In the genomic region with DNA sequence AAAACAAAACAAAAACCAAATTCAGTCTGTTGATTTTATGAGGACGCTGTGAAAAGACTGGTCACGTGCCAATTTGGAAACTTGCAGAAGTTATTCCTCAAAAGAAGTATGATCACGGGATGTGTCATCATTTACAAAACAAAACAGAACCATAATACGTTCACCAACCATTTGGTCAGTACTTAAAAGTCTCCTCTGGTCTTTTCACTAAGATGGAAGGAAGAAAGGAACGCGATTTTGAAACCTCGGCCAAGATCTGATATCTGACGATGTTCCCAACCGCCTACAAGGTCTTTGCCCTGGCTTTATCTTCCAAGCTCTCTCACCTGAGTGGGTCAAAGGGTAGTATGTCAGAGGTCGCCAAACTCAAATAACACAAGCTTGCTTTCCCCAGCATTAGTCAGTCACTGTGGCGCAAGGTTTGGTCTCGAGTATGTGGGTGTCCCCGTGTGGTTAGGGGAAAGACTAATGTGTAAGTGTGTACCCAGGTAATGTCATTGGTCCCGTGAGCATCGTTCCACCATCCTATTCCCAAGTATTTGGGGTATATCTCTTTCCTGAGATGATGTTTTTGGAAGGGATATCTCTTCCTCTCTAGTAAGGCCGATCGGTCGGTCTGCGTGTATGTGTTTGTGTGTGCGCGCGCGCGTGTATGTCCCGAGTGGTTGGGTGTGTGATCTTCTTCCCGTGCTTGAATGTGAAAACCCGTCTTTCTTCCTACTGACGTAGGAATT, we compare ENCODE assay signal across 8 mouse cellular contexts. TPM values are rescaled to one million over a fixed set of nuclear protein-coding genes. Genes with fewer than 3 reads are reported as not detected.
DNase-seq lines count a peak whose midpoint lies in the region; ATAC-seq lines count a peak whose summit lies in the region.

No protein-coding gene starts in this region.

- peak overlapping the region; percentile 72 for H3K9ac ChIP-seq in heart, embryonic 15.5 days

- peaks cover 66% of the 10 kb centered on the region for H3K27me3 ChIP-seq in embryonic facial prominence, embryonic 10.5 days (replicated peaks; ENCODE audit: low read depth, poor library complexity, severe bottlenecking)
- no peaks in the 10 kb centered on the region for H3K27me3 ChIP-seq in heart, embryonic 15.5 days

- H3K27ac ChIP-seq in embryonic facial prominence, embryonic 10.5 days (replicated peaks): peak overlapping the region; percentile 92
- H3K27ac ChIP-seq in heart, embryonic 15.5 days: peak overlapping the region; percentile 82

- peak overlapping the region; percentile 58 for H3K4me2 ChIP-seq in heart, embryonic 15.5 days

- peak overlapping the region; percentile 70 for H3K4me3 ChIP-seq in embryonic facial prominence, embryonic 10.5 days
- H3K4me3 ChIP-seq in heart, embryonic 15.5 days: peak overlapping the region; percentile 71

- 23% methylated on average over 28 of the region's 28 CpGs for WGBS in embryonic facial prominence, embryonic 10.5 days
- WGBS in heart, embryonic 15.5 days: 15% methylated on average over 28 of the region's 28 CpGs

- 0 out of 2 replicates have a peak, but pooled peaks cover 2% of the 10 kb centered on the region for H3K9me3 ChIP-seq in embryonic facial prominence, embryonic 10.5 days
- H3K9me3 ChIP-seq in heart, embryonic 15.5 days (replicated peaks): no peaks in the 10 kb centered on the region

- ATAC-seq in heart, embryonic 15.5 days (replicated peaks; ENCODE audit: insufficient number of reproducible peaks, insufficient read depth, low FRiP score, low read depth): peak; percentile 16; the same call in 1 of the 2 replicates
- peak; percentile 51 for ATAC-seq in megakaryocyte-erythroid progenitor cell, adult 5-6 weeks (replicated peaks; ENCODE audit: low FRiP score, low TSS enrichment, poor library complexity, severe bottlenecking)

- H3K4me1 ChIP-seq in embryonic facial prominence, embryonic 10.5 days: no peaks in the 10 kb centered on the region; the same call in 1 of the 2 replicates
- 0 out of 2 replicates have a peak, but pooled peaks cover 2% of the 10 kb centered on the region for H3K4me1 ChIP-seq in heart, embryonic 15.5 days (replicated peaks)

- DNase-seq in ovary, postnatal 14 days (ENCODE audit: low spot score): peak; percentile 2
- no peak for DNase-seq in ovary, postnatal 10 days (ENCODE audit: low spot score)
- DNase-seq in MN1 (ENCODE audit: low spot score): peak; percentile 11
- peak; percentile 15 for DNase-seq in embryonic facial prominence, embryonic 10.5 days (ENCODE audit: low spot score)
- DNase-seq in kidney, postnatal 14 days: peak; percentile 28
- no peak for DNase-seq in thymus, postnatal 4 days

- peaks cover 18% of the 10 kb centered on the region for H3K36me3 ChIP-seq in embryonic facial prominence, embryonic 10.5 days (replicated peaks)
- H3K36me3 ChIP-seq in heart, embryonic 15.5 days: no peaks in the 10 kb centered on the region

RNA-seq across cellular contexts. Expression of gene Rab9, which starts 0.9 kb away (rescaled TPM):
- 43.1 and 45.7 TPM in 2 replicates for polyA plus RNA-seq in embryonic facial prominence, embryonic 10.5 days (2016; fragmentation: Nextera tagmentation; extraction: Ambion mirVana)
- polyA plus RNA-seq in heart, embryonic 15.5 days (2015; fragmentation: Nextera tagmentation; extraction: Ambion mirVana): 29.1 and 33.9 TPM in 2 replicates
- 25.8 and 29.6 TPM in 2 replicates for total RNA-seq in megakaryocyte-erythroid progenitor cell, adult 5-6 weeks (2014; fragmentation: Nextera tagmentation)
- total RNA-seq in megakaryocyte-erythroid progenitor cell, adult 5-6 weeks (2017): 76.1 and 77.4 TPM in 2 replicates

RNA-seq across cellular contexts. Expression of gene Ofd1, which starts 38.3 kb away (rescaled TPM):
- 6.4 and 6.5 TPM in 2 replicates for polyA plus RNA-seq in embryonic facial prominence, embryonic 10.5 days (2016; fragmentation: Nextera tagmentation; extraction: Ambion mirVana)
- polyA plus RNA-seq in heart, embryonic 15.5 days (2015; fragmentation: Nextera tagmentation; extraction: Ambion mirVana): 4.0 and 4.6 TPM in 2 replicates
- total RNA-seq in megakaryocyte-erythroid progenitor cell, adult 5-6 weeks (2014; fragmentation: Nextera tagmentation): 8.6 and 9.9 TPM in 2 replicates
- 9.5 and 18.2 TPM in 2 replicates for total RNA-seq in megakaryocyte-erythroid progenitor cell, adult 5-6 weeks (2017)

RNA-seq across cellular contexts. Expression of gene Trappc2, which starts 38.4 kb away (rescaled TPM):
- polyA plus RNA-seq in embryonic facial prominence, embryonic 10.5 days (2016; fragmentation: Nextera tagmentation; extraction: Ambion mirVana): 23.1 and 25.0 TPM in 2 replicates
- polyA plus RNA-seq in heart, embryonic 15.5 days (2015; fragmentation: Nextera tagmentation; extraction: Ambion mirVana): 31.9 and 36.9 TPM in 2 replicates
- 3.5 and 6.9 TPM in 2 replicates for total RNA-seq in megakaryocyte-erythroid progenitor cell, adult 5-6 weeks (2014; fragmentation: Nextera tagmentation)
- total RNA-seq in megakaryocyte-erythroid progenitor cell, adult 5-6 weeks (2017): 6.6 and 7.3 TPM in 2 replicates

RNA-seq across cellular contexts. Expression of gene Tceanc, which starts 39.6 kb away (rescaled TPM):
- polyA plus RNA-seq in embryonic facial prominence, embryonic 10.5 days (2016; fragmentation: Nextera tagmentation; extraction: Ambion mirVana): 10.0 and 11.0 TPM in 2 replicates
- 4.5 TPM in 2 replicates for polyA plus RNA-seq in heart, embryonic 15.5 days (2015; fragmentation: Nextera tagmentation; extraction: Ambion mirVana)
- 3.2 and 13.0 TPM in 2 replicates for total RNA-seq in megakaryocyte-erythroid progenitor cell, adult 5-6 weeks (2014; fragmentation: Nextera tagmentation)
- total RNA-seq in megakaryocyte-erythroid progenitor cell, adult 5-6 weeks (2017): 10.3 and 18.0 TPM in 2 replicates

Comparison
In these comparisons a context has a peak if more than half of its experiments do, and no peak if none do; other contexts are left out.
1. DNase-seq: peak in ovary, postnatal 14 days (single experiment), MN1 (single experiment), embryonic facial prominence, embryonic 10.5 days (single experiment) and kidney, postnatal 14 days (single experiment); none in ovary, postnatal 10 days (single experiment) and thymus, postnatal 4 days (single experiment).